16 mouse cellular contexts compared by ENCODE assay signal in the genomic region with DNA sequence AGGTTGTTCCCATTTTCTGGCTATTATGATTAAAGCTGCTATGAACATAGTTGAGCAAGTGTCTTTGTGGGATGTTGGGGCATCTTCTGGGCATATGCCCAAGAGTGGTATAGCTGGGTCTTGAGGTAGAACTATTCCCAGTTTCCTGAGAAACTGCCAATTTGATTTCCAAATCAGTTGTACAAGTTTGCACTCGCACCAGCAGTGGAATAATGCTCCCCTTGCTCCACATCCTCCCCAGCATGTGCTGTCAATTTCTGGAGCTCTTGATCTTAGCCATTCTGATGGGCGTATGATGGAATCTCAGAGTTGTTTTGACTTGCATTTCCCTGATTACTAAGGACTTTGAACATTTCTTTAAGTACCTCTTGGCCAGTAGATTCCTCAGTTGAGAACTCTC.
"Had no signal": no experiment of that assay in that cellular context is flagged by ENCODE, and none has a peak within 500 bp of the region (broad histone marks: within the 10 kb centered on the region; RNA-seq: fewer than 3 reads in every experiment).

No protein-coding gene starts in this region.

- H3K9me3 ChIP-seq: neural tube, embryonic 13.5 days; neural tube, embryonic 15.5 days; stomach, embryonic 15.5 days had no signal

- H3K4me3 ChIP-seq: neural tube, embryonic 13.5 days; neural tube, embryonic 15.5 days; stomach, embryonic 15.5 days had no signal

- DNase-seq: retina, postnatal 1 day; right cerebral cortex, adult 18-20 months; right cerebral cortex, postnatal 14 days; right cerebral cortex, postnatal 25 days; right cerebral cortex, postnatal 4 days; spleen, adult 18-20 months; thymus, adult 18-20 months; thymus, adult 2 months; thymus, postnatal 14 days; thymus, postnatal 25 days; thymus, postnatal 36 days; thymus, postnatal 4 days had no signal

- H3K36me3 ChIP-seq: neural tube, embryonic 13.5 days; neural tube, embryonic 15.5 days; stomach, embryonic 15.5 days had no signal

- H3K9ac ChIP-seq: neural tube, embryonic 13.5 days; neural tube, embryonic 15.5 days; stomach, embryonic 15.5 days had no signal

- H3K4me2 ChIP-seq: neural tube, embryonic 13.5 days; neural tube, embryonic 15.5 days; stomach, embryonic 15.5 days had no signal

- H3K4me1 ChIP-seq: neural tube, embryonic 13.5 days; neural tube, embryonic 15.5 days; stomach, embryonic 15.5 days had no signal

- H3K27me3 ChIP-seq: neural tube, embryonic 13.5 days; neural tube, embryonic 15.5 days; stomach, embryonic 15.5 days had no signal

- H3K27ac ChIP-seq: neural tube, embryonic 13.5 days; neural tube, embryonic 15.5 days; stomach, embryonic 15.5 days; stomach, postnatal 0 days had no signal
